Mouse (Mus musculus): Measurements from ENCODE around the gene Nup188.

Nup188 gene

DNA sequence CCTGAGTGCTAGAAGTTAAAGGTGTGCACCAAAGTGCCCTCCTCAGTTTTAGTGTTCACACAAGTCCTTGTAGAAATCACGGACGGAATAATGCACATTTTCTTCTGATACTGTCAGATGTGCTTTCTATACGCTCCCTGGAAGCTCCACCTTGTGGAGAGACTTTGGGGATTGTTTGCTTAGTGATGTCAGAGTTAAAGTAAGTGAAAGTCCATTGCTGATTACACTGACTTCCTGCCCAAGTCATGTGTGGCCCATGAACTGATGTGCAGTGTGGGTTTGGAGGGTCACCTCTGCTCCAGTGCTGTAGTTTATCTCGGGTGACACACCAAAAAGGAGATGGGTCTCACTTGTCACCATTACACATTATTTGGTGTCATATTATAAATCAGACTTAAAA, 33.1 kb downstream of the Nup188 start:
- TF ChIP-seq CTCF (conservative IDR thresholded peaks at IDR 0.05; ENCODE audit: low read length) (no peak), NANOG (IDR thresholded peaks at IDR 0.05; ENCODE audit: borderline replicate concordance, low read length) (no peak), POU5F1 (IDR thresholded peaks at IDR 0.05; ENCODE audit: borderline replicate concordance, low read length) (no peak)
- peaks cover 11% of the 10 kb centered on the region for H3K4me1 ChIP-seq (replicated peaks; ENCODE audit: low read depth, low read length)
- H3K4me3 ChIP-seq (replicated peaks; ENCODE audit: low read length), result no peak overlapping the region
- H3K36me3 ChIP-seq (ENCODE audit: insufficient read depth, low read length), result peaks cover 100% of the 10 kb centered on the region
- H3K9me3 ChIP-seq (ENCODE audit: low read length), result no peaks in the 10 kb centered on the region
- no peaks in the 10 kb centered on the region for H3K27me3 ChIP-seq (ENCODE audit: insufficient read depth, low read length)

DNA sequence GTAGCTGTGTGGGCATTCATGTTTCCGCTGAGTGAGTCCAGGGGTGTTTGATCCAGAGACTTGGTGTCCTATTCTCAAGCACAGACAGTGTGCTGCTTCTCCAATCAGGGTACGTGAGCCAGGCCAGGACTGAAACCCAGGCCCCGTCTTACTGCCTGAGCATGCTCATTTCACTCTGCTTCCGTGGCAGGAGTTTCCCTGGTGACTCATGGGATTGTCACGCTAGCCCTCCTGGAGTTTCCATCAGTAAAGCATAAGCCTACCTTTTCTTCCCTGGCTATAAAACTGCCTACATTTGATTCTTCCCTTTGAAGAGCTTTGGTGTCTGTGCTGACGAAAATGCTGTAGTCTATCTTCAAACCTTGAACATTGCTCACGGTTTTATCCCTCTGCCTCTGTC, 36.9 kb downstream of the Nup188 start:
- Histone ChIP-seq H3K36me3 (ENCODE audit: insufficient read depth, low read length) (peaks cover 100% of the 10 kb centered on the region), H3K9me3 (ENCODE audit: low read length) (no peaks in the 10 kb centered on the region), H3K4me3 (replicated peaks; ENCODE audit: low read length) (no peak overlapping the region), H3K4me1 (replicated peaks; ENCODE audit: low read depth, low read length) (no peaks in the 10 kb centered on the region), H3K27me3 (ENCODE audit: insufficient read depth, low read length) (no peaks in the 10 kb centered on the region)
- TF ChIP-seq POU5F1 (IDR thresholded peaks at IDR 0.05; ENCODE audit: borderline replicate concordance, low read length), result no peak
- TF ChIP-seq NANOG (IDR thresholded peaks at IDR 0.05; ENCODE audit: borderline replicate concordance, low read length), result no peak
- TF ChIP-seq CTCF (conservative IDR thresholded peaks at IDR 0.05; ENCODE audit: low read length), result no peak

DNA sequence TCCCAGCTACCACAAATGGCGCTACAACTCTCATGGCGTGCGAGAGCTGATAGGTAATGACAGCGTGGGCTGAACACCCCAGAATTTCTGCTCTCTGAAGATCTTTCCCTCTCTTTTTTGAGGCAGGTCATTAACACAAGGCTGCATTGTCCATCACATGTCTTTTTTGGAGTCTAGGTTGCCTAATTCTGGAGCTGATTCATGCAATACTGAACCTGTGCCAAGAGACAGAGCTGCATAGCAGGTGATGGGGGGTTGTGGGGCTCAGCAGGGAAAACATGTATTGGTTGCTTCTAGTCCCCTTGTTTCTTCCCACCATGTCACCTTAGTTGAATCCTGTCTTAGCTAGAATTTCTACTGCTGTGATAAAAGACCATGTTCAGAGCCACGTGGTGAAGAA, 39.1 kb downstream of the Nup188 start:
- peaks cover 100% of the 10 kb centered on the region for H3K36me3 ChIP-seq (ENCODE audit: insufficient read depth, low read length)
- H3K9me3 ChIP-seq (ENCODE audit: low read length), result no peaks in the 10 kb centered on the region
- no peak overlapping the region for H3K4me3 ChIP-seq (replicated peaks; ENCODE audit: low read length)
- TF ChIP-seq CTCF (conservative IDR thresholded peaks at IDR 0.05; ENCODE audit: low read length) (no peak), POU5F1 (IDR thresholded peaks at IDR 0.05; ENCODE audit: borderline replicate concordance, low read length) (no peak)
- no peaks in the 10 kb centered on the region for H3K27me3 ChIP-seq (ENCODE audit: insufficient read depth, low read length)
- H3K4me1 ChIP-seq (replicated peaks; ENCODE audit: low read depth, low read length), result no peaks in the 10 kb centered on the region

GRCm38 (mm10) chr2:30327276-30327675, 41.1 kb downstream of the Nup188 start:
- Histone ChIP-seq H3K36me3 (ENCODE audit: insufficient read depth, low read length) (peaks cover 100% of the 10 kb centered on the region), H3K27me3 (ENCODE audit: insufficient read depth, low read length) (no peaks in the 10 kb centered on the region), H3K9me3 (ENCODE audit: low read length) (no peaks in the 10 kb centered on the region), H3K4me1 (replicated peaks; ENCODE audit: low read depth, low read length) (no peaks in the 10 kb centered on the region), H3K4me3 (replicated peaks; ENCODE audit: low read length) (no peak overlapping the region)
- TF ChIP-seq CTCF (conservative IDR thresholded peaks at IDR 0.05; ENCODE audit: low read length) (no peak), POU5F1 (IDR thresholded peaks at IDR 0.05; ENCODE audit: borderline replicate concordance, low read length) (no peak), NANOG (IDR thresholded peaks at IDR 0.05; ENCODE audit: borderline replicate concordance, low read length) (no peak)

GRCm38 (mm10) chr2:30328791-30329190, 42.6 kb downstream of the Nup188 start:
- Histone ChIP-seq H3K27me3 (ENCODE audit: insufficient read depth, low read length) (no peaks in the 10 kb centered on the region), H3K4me3 (replicated peaks; ENCODE audit: low read length) (no peak overlapping the region), H3K36me3 (ENCODE audit: insufficient read depth, low read length) (peaks cover 100% of the 10 kb centered on the region), H3K9me3 (ENCODE audit: low read length) (no peaks in the 10 kb centered on the region), H3K4me1 (replicated peaks; ENCODE audit: low read depth, low read length) (peaks cover 11% of the 10 kb centered on the region)
- no peak for TF ChIP-seq NANOG (IDR thresholded peaks at IDR 0.05; ENCODE audit: borderline replicate concordance, low read length)
- TF ChIP-seq CTCF (conservative IDR thresholded peaks at IDR 0.05; ENCODE audit: low read length), result no peak
- TF ChIP-seq POU5F1 (IDR thresholded peaks at IDR 0.05; ENCODE audit: borderline replicate concordance, low read length), result no peak

GRCm38 (mm10) chr2:30335324-30335723, 49.1 kb downstream of the Nup188 start:
- TF ChIP-seq CTCF (conservative IDR thresholded peaks at IDR 0.05; ENCODE audit: low read length) (no peak), POU5F1 (IDR thresholded peaks at IDR 0.05; ENCODE audit: borderline replicate concordance, low read length) (peak; percentile 42; the same call in 1 of the 2 replicates), NANOG (IDR thresholded peaks at IDR 0.05; ENCODE audit: borderline replicate concordance, low read length) (peak; percentile 93)
- Histone ChIP-seq H3K9me3 (ENCODE audit: low read length) (no peaks in the 10 kb centered on the region), H3K4me1 (replicated peaks; ENCODE audit: low read depth, low read length) (peaks cover 54% of the 10 kb centered on the region), H3K4me3 (replicated peaks; ENCODE audit: low read length) (peak overlapping the region; percentile 35), H3K36me3 (ENCODE audit: insufficient read depth, low read length) (peaks cover 96% of the 10 kb centered on the region), H3K27me3 (ENCODE audit: insufficient read depth, low read length) (no peaks in the 10 kb centered on the region)

DNA sequence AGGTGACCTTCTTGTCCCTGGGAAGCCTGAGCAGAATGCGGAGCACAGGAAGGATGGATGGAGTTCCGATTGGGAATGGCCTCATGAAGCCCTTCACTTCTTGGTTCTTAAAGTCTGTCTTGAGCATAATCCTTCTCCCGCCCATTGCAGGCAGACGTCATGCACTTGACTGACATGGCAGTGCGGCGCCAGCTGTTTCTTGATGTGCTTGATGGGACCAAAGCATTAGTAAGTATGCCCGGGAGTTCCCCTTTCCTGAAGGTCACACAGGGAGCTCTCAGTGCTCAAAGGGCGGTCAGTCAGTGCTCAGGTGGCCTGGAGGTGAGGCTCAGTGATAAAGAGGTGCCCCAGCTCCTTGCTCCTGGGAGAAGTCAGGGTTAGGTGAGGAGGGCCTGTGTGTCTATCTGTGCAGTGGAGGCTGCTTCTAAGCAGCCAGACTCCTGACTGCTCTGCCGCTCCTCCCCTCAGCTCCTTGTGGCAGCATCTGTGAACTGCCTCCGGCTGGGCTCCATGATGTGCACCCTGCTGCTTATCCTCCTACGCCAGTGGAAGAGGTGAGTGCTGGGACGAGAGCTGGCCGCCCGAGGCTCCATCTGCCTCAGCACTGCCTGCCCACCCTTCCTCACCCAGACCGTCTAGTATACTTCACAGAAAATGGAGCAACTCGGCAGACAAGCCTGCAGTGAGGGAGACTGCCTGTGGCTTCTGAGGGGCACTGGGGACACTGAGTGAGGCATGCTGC, 50.1 kb downstream of the Nup188 start:
- peak overlapping the region; percentile 30 for H3K4me3 ChIP-seq (replicated peaks; ENCODE audit: low read length)
- peaks cover 54% of the 10 kb centered on the region for H3K4me1 ChIP-seq (replicated peaks; ENCODE audit: low read depth, low read length)
- TF ChIP-seq CTCF (conservative IDR thresholded peaks at IDR 0.05; ENCODE audit: low read length), result no peak; the same call in 1 of the 2 replicates
- TF ChIP-seq POU5F1 (IDR thresholded peaks at IDR 0.05; ENCODE audit: borderline replicate concordance, low read length), result no peak
- no peak for TF ChIP-seq NANOG (IDR thresholded peaks at IDR 0.05; ENCODE audit: borderline replicate concordance, low read length)
- H3K9me3 ChIP-seq (ENCODE audit: low read length), result no peaks in the 10 kb centered on the region
- no peaks in the 10 kb centered on the region for H3K27me3 ChIP-seq (ENCODE audit: insufficient read depth, low read length)
- peaks cover 96% of the 10 kb centered on the region for H3K36me3 ChIP-seq (ENCODE audit: insufficient read depth, low read length)

- TF ChIP-seq NANOG (IDR thresholded peaks at IDR 0.05; ENCODE audit: borderline replicate concordance, low read length) (no peak), CTCF (conservative IDR thresholded peaks at IDR 0.05; ENCODE audit: low read length) (no peak), POU5F1 (IDR thresholded peaks at IDR 0.05; ENCODE audit: borderline replicate concordance, low read length) (no peak)
- peaks cover 54% of the 10 kb centered on the region for H3K4me1 ChIP-seq (replicated peaks; ENCODE audit: low read depth, low read length)
- no peaks in the 10 kb centered on the region for H3K9me3 ChIP-seq (ENCODE audit: low read length)
- H3K36me3 ChIP-seq (ENCODE audit: insufficient read depth, low read length), result peaks cover 96% of the 10 kb centered on the region
- no peaks in the 10 kb centered on the region for H3K27me3 ChIP-seq (ENCODE audit: insufficient read depth, low read length)
- peak overlapping the region; percentile 30; the same call in 1 of the 2 replicates for H3K4me3 ChIP-seq (replicated peaks; ENCODE audit: low read length)
Measured at GRCm38 (mm10) chr2:30337179-30337578, 51.0 kb downstream of the Nup188 start.

GRCm38 (mm10) chr2:30342061-30342460, 55.9 kb downstream of the Nup188 start:
- Histone ChIP-seq H3K27me3 (ENCODE audit: insufficient read depth, low read length) (no peaks in the 10 kb centered on the region), H3K4me3 (replicated peaks; ENCODE audit: low read length) (no peak overlapping the region), H3K4me1 (replicated peaks; ENCODE audit: low read depth, low read length) (peaks cover 22% of the 10 kb centered on the region), H3K9me3 (ENCODE audit: low read length) (no peaks in the 10 kb centered on the region), H3K36me3 (ENCODE audit: insufficient read depth, low read length) (peaks cover 100% of the 10 kb centered on the region)
- TF ChIP-seq CTCF (conservative IDR thresholded peaks at IDR 0.05; ENCODE audit: low read length), result no peak
- no peak for TF ChIP-seq NANOG (IDR thresholded peaks at IDR 0.05; ENCODE audit: borderline replicate concordance, low read length)
- no peak for TF ChIP-seq POU5F1 (IDR thresholded peaks at IDR 0.05; ENCODE audit: borderline replicate concordance, low read length)

Data from E14TG2a.4 (cell line).